Mouse (Mus musculus) embryonic fibroblast, embryonic 13.5 days (primary cell): ENCODE measurements around the gene Eif4a2. TPM values are rescaled to one million over a fixed set of nuclear protein-coding genes. Genes with fewer than 3 reads are reported as not detected.
"Not testable (repeated sequence)": the region's sequence is repeated elsewhere in the genome, so short reads cannot be mapped to it uniquely, and the experiment has no call there.

Source experiments
- H3K27ac ChIP-seq: 2 replicates; pipeline ENCODE4 v1.5.1; 2012; ENCODE audit warnings: low read length, control low read depth, inconsistent platforms; ENCODE audit not compliant: insufficient read depth
- H3K4me1 ChIP-seq: 2 replicates; pipeline ENCODE4 v1.6.1; 2011; ENCODE audit warnings: low read length; ENCODE audit not compliant: control insufficient read depth, insufficient read depth
- H3K4me3 ChIP-seq: 2 replicates; pipeline ENCODE4 v1.5.1; 2011; ENCODE audit warnings: mild to moderate bottlenecking, control low read depth, low read length; ENCODE audit not compliant: insufficient read depth
- CTCF ChIP-seq: IDR thresholded peaks from 2 replicates; pipeline ENCODE4 v1.5.1; 2011; ENCODE audit warnings: mild to moderate bottlenecking, control low read depth, low read length, moderate library complexity, borderline replicate concordance; ENCODE audit not compliant: insufficient read depth
- POLR2A ChIP-seq: IDR thresholded peaks from 2 replicates; pipeline ENCODE4 v1.6.1; 2011; ENCODE audit warnings: low read depth, mild to moderate bottlenecking, control low read depth, low read length, moderate library complexity
- polyA plus RNA-seq: library from polyadenylated mRNA; stranded (reverse); fragments of >200 nt; gene quantifications from 2 replicates; pipeline ENCODE4 v1.2.4, GENCODE M21; 2011; ENCODE audit warnings: low read depth; ENCODE audit not compliant: missing spikeins, insufficient read length

Eif4a2 gene
- 552 and 554 TPM in 2 replicates for polyA plus RNA-seq

GRCm38 (mm10) chr16:23107231-23107942 is at the start of gene Eif4a2:
TSS of gene Eif4a2 (plus strand) at chr16:23107444.
- TF ChIP-seq CTCF = no peak
- TF ChIP-seq POLR2A = peak; percentile 98
- Histone ChIP-seq H3K4me3 (peak within 1 kb of the TSS; percentile 98), H3K27ac (peak within 1 kb of the TSS; percentile 99), H3K4me1 (no peaks in the 10 kb centered on the region)

- H3K27ac ChIP-seq = peak within 1 kb of the TSS; percentile 38; the same call in 1 of the 2 replicates
- H3K4me1 ChIP-seq, H3K4me3 ChIP-seq: not testable (repeated sequence)
Measured at GRCm38 (mm10) chr16:23057668-23058447, 49.4 kb upstream of the Eif4a2 start, which contains the start of gene Kng1. TSS of gene Kng1 (plus strand) at chr16:23057865.

- H3K4me1 ChIP-seq, H3K27ac ChIP-seq, H3K4me3 ChIP-seq: not testable (repeated sequence)
Measured at GRCm38 (mm10) chr16:23059630-23060029, 47.6 kb upstream of the Eif4a2 start.

- not testable (repeated sequence) for H3K4me1 ChIP-seq, H3K4me3 ChIP-seq, H3K27ac ChIP-seq
Measured at GRCm38 (mm10) chr16:23060781-23061325, 46.4 kb upstream of the Eif4a2 start.

- not testable (repeated sequence) for H3K4me1 ChIP-seq, H3K4me3 ChIP-seq, H3K27ac ChIP-seq
Measured at GRCm38 (mm10) chr16:23077516-23077915, 29.7 kb upstream of the Eif4a2 start.

GRCm38 (mm10) chr16:23087159-23087558 is 20.1 kb upstream of the Eif4a2 start:
- H3K4me1 ChIP-seq, H3K27ac ChIP-seq, H3K4me3 ChIP-seq: not testable (repeated sequence)

- not testable (repeated sequence) for H3K4me1 ChIP-seq, H3K4me3 ChIP-seq, H3K27ac ChIP-seq
Measured at GRCm38 (mm10) chr16:23087712-23088111, 19.5 kb upstream of the Eif4a2 start.

GRCm38 (mm10) chr16:23088491-23088890 is 18.8 kb upstream of the Eif4a2 start:
- not testable (repeated sequence) for H3K4me3 ChIP-seq, H3K27ac ChIP-seq, H3K4me1 ChIP-seq

GRCm38 (mm10) chr16:23091345-23091744 is 15.9 kb upstream of the Eif4a2 start:
- not testable (repeated sequence) for H3K4me3 ChIP-seq, H3K27ac ChIP-seq

GRCm38 (mm10) chr16:23093321-23093953 is 13.8 kb upstream of the Eif4a2 start:
- no peak for TF ChIP-seq POLR2A
- no peak for TF ChIP-seq CTCF
- no peak overlapping the region for H3K4me3 ChIP-seq
- H3K4me1 ChIP-seq = no peaks in the 10 kb centered on the region; the same call in 1 of the 2 replicates
- no peak overlapping the region for H3K27ac ChIP-seq

More at GRCm38 (mm10) chr16:23091345-23091744, 15.9 kb upstream of the Eif4a2 start:
- H3K4me1 ChIP-seq = not testable (repeated sequence)

- Histone ChIP-seq H3K4me3 (no peak overlapping the region), H3K4me1 (no peaks in the 10 kb centered on the region; the same call in 1 of the 2 replicates)
Measured at GRCm38 (mm10) chr16:23094136-23094535, 13.1 kb upstream of the Eif4a2 start.

GRCm38 (mm10) chr16:23095581-23095980 is 11.7 kb upstream of the Eif4a2 start:
- H3K4me1 ChIP-seq, H3K4me3 ChIP-seq, H3K27ac ChIP-seq: not testable (repeated sequence)

More at GRCm38 (mm10) chr16:23094136-23094535, 13.1 kb upstream of the Eif4a2 start:
- TF ChIP-seq POLR2A (no peak), CTCF (no peak)
- H3K27ac ChIP-seq = no peak overlapping the region

GRCm38 (mm10) chr16:23096886-23097285 is 10.4 kb upstream of the Eif4a2 start:
- not testable (repeated sequence) for H3K4me3 ChIP-seq, H3K4me1 ChIP-seq, H3K27ac ChIP-seq

- peak overlapping the region; percentile 7; the same call in 1 of the 2 replicates for H3K27ac ChIP-seq
- H3K4me3 ChIP-seq, H3K4me1 ChIP-seq: not testable (repeated sequence)
Measured at GRCm38 (mm10) chr16:23097290-23098104, 9.7 kb upstream of the Eif4a2 start.
